Mouse (Mus musculus): ENCODE measurements around the gene Col6a4. TPM values are rescaled to one million over a fixed set of nuclear protein-coding genes. Genes with fewer than 3 reads are reported as not detected.

The Col6a4 gene
- polyA plus RNA-seq, 1 experiment from 2014 or later, result 19.3 TPM

DNA sequence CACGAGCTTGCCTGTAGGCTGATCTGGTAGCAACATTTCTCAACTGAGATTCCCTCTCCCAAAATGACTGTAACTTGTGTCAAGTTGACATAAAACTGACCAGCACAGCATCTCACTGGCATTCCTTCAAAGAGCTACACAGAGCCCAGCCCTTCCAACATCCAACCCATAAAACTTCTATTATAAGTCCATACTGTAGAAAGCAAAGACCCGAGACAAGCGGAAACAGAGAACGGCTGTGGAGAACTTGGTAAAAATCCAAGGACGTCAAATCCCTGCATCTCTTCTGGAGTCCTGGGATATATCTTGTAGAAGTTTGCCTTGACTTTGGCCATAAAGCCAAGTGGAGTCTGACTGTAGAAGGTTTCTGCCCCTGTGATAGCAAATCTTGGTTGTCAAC, 15.1 kb downstream of the Col6a4 start:
- H3K27ac ChIP-seq (replicated peaks), result no peak overlapping the region
- ATAC-seq (ENCODE audit: low FRiP score, low TSS enrichment) (no peak), DNase-seq (ENCODE audit: low spot score) (no peak)
- TF ChIP-seq CTCF (IDR thresholded peaks at IDR 0.05; ENCODE audit: low read depth), result no peak
- no peak for TF ChIP-seq EP300 (optimal IDR thresholded peaks at IDR 0.05)
- H3K9me3 ChIP-seq (ENCODE audit: control insufficient read depth, low read length), result no peaks in the 10 kb centered on the region
- no peaks in the 10 kb centered on the region for H3K27me3 ChIP-seq (ENCODE audit: control insufficient read depth, insufficient read depth, low read length)
- H3K9ac ChIP-seq (ENCODE audit: low read length), result no peak overlapping the region
- H3K4me2 ChIP-seq (replicated peaks; ENCODE audit: low read depth), result no peak overlapping the region
- no peaks in the 10 kb centered on the region for H3K4me1 ChIP-seq (replicated peaks; ENCODE audit: control insufficient read depth, insufficient read depth)
- H3K36me3 ChIP-seq (ENCODE audit: control insufficient read depth, insufficient read depth, low read length), result no peaks in the 10 kb centered on the region
- no peak overlapping the region for H3K4me3 ChIP-seq (ENCODE audit: low read depth, low read length)
- WGBS, result 58% methylated on average over 5 of the region's 5 CpGs

DNA sequence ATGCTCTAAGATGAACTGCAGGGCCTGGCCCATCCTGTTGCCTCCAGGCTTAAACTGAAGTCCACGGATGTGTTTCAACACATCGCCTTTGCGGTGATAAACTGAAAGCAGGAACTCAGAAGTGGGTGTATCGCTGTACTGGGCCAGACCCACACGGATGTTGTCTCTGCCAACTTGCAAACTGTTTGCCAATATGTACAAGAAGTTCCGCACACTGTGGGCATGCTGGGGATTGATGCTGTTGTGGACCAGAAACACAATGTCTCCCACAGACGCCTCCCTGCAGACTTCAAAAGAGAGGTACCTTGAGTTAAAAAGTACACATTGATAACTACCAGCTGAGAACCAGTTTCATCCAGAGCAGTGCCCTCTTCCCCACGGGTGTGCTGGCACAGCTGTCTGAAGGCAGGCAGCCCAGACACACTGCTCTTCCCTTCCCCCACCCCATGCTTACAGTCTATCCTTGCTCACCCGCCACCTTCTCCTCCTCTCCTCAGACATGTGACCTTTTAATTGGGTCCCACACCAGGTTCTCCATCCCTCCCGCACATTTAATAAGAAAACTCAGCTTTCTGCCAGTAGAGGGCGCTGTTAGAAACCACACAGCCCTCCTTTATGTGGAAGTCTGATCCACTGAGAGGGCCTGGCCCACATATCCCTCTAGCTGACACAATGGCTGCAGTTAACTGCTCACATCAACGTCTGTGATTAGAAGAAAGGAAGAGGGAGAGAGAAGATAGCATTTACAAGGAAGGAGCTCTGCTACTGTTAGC, 16.1 kb downstream of the Col6a4 start:
- ATAC-seq (ENCODE audit: low FRiP score, low TSS enrichment) (peak; percentile 42; the same call in 1 of the 2 replicates), DNase-seq (ENCODE audit: low spot score) (peak; percentile 38)
- TF ChIP-seq EP300 (optimal IDR thresholded peaks at IDR 0.05), result no peak
- TF ChIP-seq CTCF (IDR thresholded peaks at IDR 0.05; ENCODE audit: low read depth), result peak; percentile 75
- H3K9me3 ChIP-seq (ENCODE audit: control insufficient read depth, low read length), result no peaks in the 10 kb centered on the region
- H3K36me3 ChIP-seq (ENCODE audit: control insufficient read depth, insufficient read depth, low read length), result no peaks in the 10 kb centered on the region
- no peak overlapping the region for H3K4me2 ChIP-seq (replicated peaks; ENCODE audit: low read depth)
- no peak overlapping the region for H3K9ac ChIP-seq (ENCODE audit: low read length)
- H3K4me3 ChIP-seq (ENCODE audit: low read depth, low read length), result no peak overlapping the region
- H3K27me3 ChIP-seq (ENCODE audit: control insufficient read depth, insufficient read depth, low read length), result no peaks in the 10 kb centered on the region
- no peaks in the 10 kb centered on the region for H3K4me1 ChIP-seq (replicated peaks; ENCODE audit: control insufficient read depth, insufficient read depth)
- 55% methylated on average over 12 of the region's 12 CpGs for WGBS
- H3K27ac ChIP-seq (replicated peaks), result no peak overlapping the region

DNA sequence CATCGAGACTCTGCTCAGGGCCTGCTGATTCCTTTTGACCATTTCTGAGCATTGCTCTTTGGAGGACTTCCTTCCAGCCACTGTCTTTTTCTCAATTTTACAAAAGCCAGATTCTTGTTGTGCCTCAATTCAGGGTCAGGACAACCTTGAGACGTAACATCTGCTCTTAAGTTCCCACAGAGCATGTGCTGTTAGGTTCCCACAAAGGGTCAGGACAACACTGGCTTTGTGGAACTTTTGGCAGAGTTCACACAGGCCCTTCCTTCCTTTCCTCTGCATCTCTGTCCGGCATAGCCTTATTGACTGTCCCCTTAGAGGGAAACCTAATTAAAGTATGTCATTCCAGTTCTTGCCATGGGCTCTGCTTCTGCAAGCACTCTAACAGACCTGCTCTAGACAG, 18.6 kb downstream of the Col6a4 start:
- ATAC-seq (ENCODE audit: low FRiP score, low TSS enrichment) (no peak), DNase-seq (ENCODE audit: low spot score) (no peak)
- Histone ChIP-seq H3K9me3 (ENCODE audit: control insufficient read depth, low read length) (no peaks in the 10 kb centered on the region), H3K27me3 (ENCODE audit: control insufficient read depth, insufficient read depth, low read length) (no peaks in the 10 kb centered on the region), H3K4me3 (ENCODE audit: low read depth, low read length) (no peak overlapping the region), H3K9ac (ENCODE audit: low read length) (no peak overlapping the region), H3K4me2 (replicated peaks; ENCODE audit: low read depth) (no peak overlapping the region), H3K36me3 (ENCODE audit: control insufficient read depth, insufficient read depth, low read length) (no peaks in the 10 kb centered on the region), H3K4me1 (replicated peaks; ENCODE audit: control insufficient read depth, insufficient read depth) (no peaks in the 10 kb centered on the region), H3K27ac (replicated peaks) (no peak overlapping the region)
- TF ChIP-seq CTCF (IDR thresholded peaks at IDR 0.05; ENCODE audit: low read depth) (no peak), EP300 (optimal IDR thresholded peaks at IDR 0.05) (no peak)
- 61% methylated on average over 3 of the region's 3 CpGs for WGBS

DNA sequence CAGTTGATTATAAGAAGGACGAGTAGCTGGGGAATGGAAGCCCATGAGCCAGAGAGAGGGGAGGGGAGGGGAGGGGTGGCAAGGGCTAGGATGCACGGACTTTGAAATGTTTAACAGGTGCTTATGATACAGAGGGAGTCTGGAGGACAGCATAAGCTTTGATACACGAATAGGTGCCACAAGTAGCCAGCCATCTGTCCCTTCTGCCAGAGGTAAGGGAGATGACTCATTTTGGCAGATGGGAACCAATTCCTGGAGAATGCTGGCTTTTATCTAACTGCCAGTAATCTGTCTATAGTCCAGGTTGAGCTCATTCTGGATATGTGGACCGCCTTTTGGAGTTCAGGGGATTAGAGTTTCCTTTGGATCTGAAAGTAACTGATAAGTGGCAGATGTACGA, 20.3 kb downstream of the Col6a4 start:
- Histone ChIP-seq H3K4me3 (ENCODE audit: low read depth, low read length) (no peak overlapping the region), H3K36me3 (ENCODE audit: control insufficient read depth, insufficient read depth, low read length) (no peaks in the 10 kb centered on the region), H3K4me1 (replicated peaks; ENCODE audit: control insufficient read depth, insufficient read depth) (no peaks in the 10 kb centered on the region), H3K27me3 (ENCODE audit: control insufficient read depth, insufficient read depth, low read length) (no peaks in the 10 kb centered on the region), H3K9ac (ENCODE audit: low read length) (no peak overlapping the region), H3K9me3 (ENCODE audit: control insufficient read depth, low read length) (no peaks in the 10 kb centered on the region), H3K27ac (replicated peaks) (no peak overlapping the region), H3K4me2 (replicated peaks; ENCODE audit: low read depth) (no peak overlapping the region)
- WGBS, result 67% methylated on average over 5 of the region's 5 CpGs
- ATAC-seq (ENCODE audit: low FRiP score, low TSS enrichment), result no peak
- DNase-seq (ENCODE audit: low spot score), result no peak
- TF ChIP-seq EP300 (optimal IDR thresholded peaks at IDR 0.05) (no peak), CTCF (IDR thresholded peaks at IDR 0.05; ENCODE audit: low read depth) (no peak)

DNA sequence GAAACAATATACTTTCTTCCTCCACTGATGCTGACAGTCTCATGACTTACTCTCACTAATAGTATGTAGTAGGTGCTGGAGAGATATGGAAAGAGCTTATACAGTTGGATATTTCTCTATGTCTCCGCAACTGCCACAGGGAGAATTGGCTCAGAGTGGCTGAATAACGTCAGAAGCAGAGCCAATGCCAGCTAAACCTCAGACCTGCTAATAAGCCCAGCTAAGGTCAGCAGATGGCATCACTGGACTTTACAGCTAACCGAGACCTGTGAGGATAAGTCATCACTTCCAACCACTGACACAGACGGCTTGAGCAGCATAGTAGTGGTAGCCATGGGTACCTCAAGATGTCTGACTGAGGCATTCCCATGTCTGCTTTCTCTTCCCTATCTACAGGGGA, 22.6 kb downstream of the Col6a4 start:
- H3K9me3 ChIP-seq (ENCODE audit: control insufficient read depth, low read length), result no peaks in the 10 kb centered on the region
- no peaks in the 10 kb centered on the region for H3K36me3 ChIP-seq (ENCODE audit: control insufficient read depth, insufficient read depth, low read length)
- no peak overlapping the region for H3K9ac ChIP-seq (ENCODE audit: low read length)
- ATAC-seq (ENCODE audit: low FRiP score, low TSS enrichment), result no peak
- H3K4me1 ChIP-seq (replicated peaks; ENCODE audit: control insufficient read depth, insufficient read depth), result no peaks in the 10 kb centered on the region
- DNase-seq (ENCODE audit: low spot score), result no peak
- H3K27ac ChIP-seq (replicated peaks), result no peak overlapping the region
- no peak for TF ChIP-seq CTCF (IDR thresholded peaks at IDR 0.05; ENCODE audit: low read depth)
- 69% methylated on average over 4 of the region's 4 CpGs for WGBS
- H3K27me3 ChIP-seq (ENCODE audit: control insufficient read depth, insufficient read depth, low read length), result no peaks in the 10 kb centered on the region
- H3K4me3 ChIP-seq (ENCODE audit: low read depth, low read length), result no peak overlapping the region
- H3K4me2 ChIP-seq (replicated peaks; ENCODE audit: low read depth), result no peak overlapping the region

DNA sequence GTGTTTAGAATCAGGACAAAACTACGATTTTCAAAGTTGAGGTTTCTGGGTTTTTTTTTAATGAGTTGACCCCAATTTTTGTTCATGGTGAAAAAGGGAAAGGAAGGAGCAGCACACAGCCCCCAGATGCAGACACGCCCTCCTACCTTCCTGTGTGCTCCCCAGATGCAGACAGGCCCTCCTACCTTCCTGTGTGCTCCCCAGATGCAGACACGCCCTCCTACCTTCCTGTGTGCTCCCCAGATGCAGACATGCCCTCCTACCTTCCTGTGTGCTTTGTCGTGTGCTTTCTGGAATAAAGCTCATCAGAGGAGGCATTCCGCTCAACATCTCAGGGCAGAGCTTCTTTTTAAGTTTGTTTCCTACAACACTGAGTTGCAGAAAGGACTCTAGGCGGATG, 24.9 kb downstream of the Col6a4 start:
- H3K27me3 ChIP-seq (ENCODE audit: control insufficient read depth, insufficient read depth, low read length), result no peaks in the 10 kb centered on the region
- H3K4me3 ChIP-seq (ENCODE audit: low read depth, low read length), result no peak overlapping the region
- TF ChIP-seq CTCF (IDR thresholded peaks at IDR 0.05; ENCODE audit: low read depth), result no peak
- no peak for TF ChIP-seq EP300 (optimal IDR thresholded peaks at IDR 0.05)
- ATAC-seq (ENCODE audit: low FRiP score, low TSS enrichment), result no peak
- no peaks in the 10 kb centered on the region for H3K4me1 ChIP-seq (replicated peaks; ENCODE audit: control insufficient read depth, insufficient read depth)
- no peak for DNase-seq (ENCODE audit: low spot score)
- H3K9me3 ChIP-seq (ENCODE audit: control insufficient read depth, low read length), result no peaks in the 10 kb centered on the region
- H3K36me3 ChIP-seq (ENCODE audit: control insufficient read depth, insufficient read depth, low read length), result no peaks in the 10 kb centered on the region
- no peak overlapping the region for H3K4me2 ChIP-seq (replicated peaks; ENCODE audit: low read depth)
- WGBS, result 70% methylated on average over 6 of the region's 6 CpGs
- H3K9ac ChIP-seq (ENCODE audit: low read length), result no peak overlapping the region
- H3K27ac ChIP-seq (replicated peaks), result no peak overlapping the region

Data from stomach, postnatal 0 days (tissue).